Mouse (Mus musculus): ENCODE measurements around the gene Gm5737.

The Gm5737 gene

DNA sequence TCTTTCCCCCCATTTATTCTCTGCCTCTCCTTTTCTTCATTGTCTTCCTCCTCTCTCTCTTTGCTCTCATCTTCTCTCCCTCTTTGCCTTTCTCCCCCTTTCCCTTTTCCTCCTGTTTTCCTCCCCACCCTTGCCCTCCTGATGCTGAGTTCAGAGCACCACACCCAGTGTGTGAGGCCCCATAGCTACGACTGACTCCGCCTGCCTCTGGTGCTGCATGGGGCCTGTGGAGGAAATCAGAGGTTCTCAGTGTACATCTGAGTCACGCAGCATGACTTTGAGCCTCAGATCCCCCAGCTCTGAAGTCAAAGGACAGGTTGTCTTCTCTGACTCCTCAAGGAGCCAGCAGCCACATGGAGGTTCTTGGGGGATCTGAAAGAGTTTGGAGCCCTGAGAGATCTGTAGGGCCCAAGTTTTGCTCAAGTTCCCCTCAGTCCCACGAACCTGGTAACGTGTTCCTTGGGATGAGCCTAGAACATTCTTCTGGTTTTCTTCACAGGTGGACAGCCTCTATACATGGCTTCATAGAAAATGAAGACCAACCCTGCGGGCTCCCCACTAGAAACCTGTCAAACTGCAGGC lies at the start of gene Gm5737:
Gm5737 (plus strand) TSS at position 532 of the 582 bp plus-strand sequence.
- no peak for TF ChIP-seq GATA4 (IDR thresholded peaks at IDR 0.05; ENCODE audit: insufficient replicate concordance, low read length)

- TF ChIP-seq GATA4 (IDR thresholded peaks at IDR 0.05; ENCODE audit: insufficient replicate concordance, low read length) = no peak
Measured at GRCm38 (mm10) chr7:120767369-120767768, 44.8 kb upstream of the Gm5737 start.

- no peak for TF ChIP-seq GATA4 (IDR thresholded peaks at IDR 0.05; ENCODE audit: insufficient replicate concordance, low read length)
Measured at GRCm38 (mm10) chr7:120771389-120771788, 40.8 kb upstream of the Gm5737 start.

- no peak for TF ChIP-seq GATA4 (IDR thresholded peaks at IDR 0.05; ENCODE audit: insufficient replicate concordance, low read length)
Measured at GRCm38 (mm10) chr7:120778012-120778411, 34.2 kb upstream of the Gm5737 start.

- no peak for TF ChIP-seq GATA4 (IDR thresholded peaks at IDR 0.05; ENCODE audit: insufficient replicate concordance, low read length)
Measured at GRCm38 (mm10) chr7:120795544-120795943, 16.6 kb upstream of the Gm5737 start.

GRCm38 (mm10) chr7:120796369-120796768 lies 15.8 kb upstream of the Gm5737 start:
- TF ChIP-seq GATA4 (IDR thresholded peaks at IDR 0.05; ENCODE audit: insufficient replicate concordance, low read length) = no peak

DNA sequence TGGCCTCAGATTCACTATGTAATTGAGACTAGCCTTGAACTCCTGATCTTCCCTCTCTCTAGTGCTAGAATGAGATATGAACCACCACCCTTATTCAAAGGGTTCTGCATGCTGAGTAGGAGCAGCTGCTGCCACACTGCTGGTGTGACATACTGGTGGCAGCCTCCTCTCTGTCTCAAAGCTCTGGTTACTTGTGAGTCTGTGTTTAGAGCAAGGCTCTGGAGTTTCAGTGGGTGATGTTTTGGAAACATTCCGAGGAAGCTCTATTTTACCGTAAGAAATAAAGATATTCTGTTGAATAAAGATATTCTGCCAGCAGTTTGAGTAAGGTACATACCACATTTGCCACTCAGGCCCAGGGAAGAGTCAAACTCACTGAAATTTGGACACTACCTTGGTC lies 8.9 kb upstream of the Gm5737 start:
- TF ChIP-seq GATA4 (IDR thresholded peaks at IDR 0.05; ENCODE audit: insufficient replicate concordance, low read length) = no peak

DNA sequence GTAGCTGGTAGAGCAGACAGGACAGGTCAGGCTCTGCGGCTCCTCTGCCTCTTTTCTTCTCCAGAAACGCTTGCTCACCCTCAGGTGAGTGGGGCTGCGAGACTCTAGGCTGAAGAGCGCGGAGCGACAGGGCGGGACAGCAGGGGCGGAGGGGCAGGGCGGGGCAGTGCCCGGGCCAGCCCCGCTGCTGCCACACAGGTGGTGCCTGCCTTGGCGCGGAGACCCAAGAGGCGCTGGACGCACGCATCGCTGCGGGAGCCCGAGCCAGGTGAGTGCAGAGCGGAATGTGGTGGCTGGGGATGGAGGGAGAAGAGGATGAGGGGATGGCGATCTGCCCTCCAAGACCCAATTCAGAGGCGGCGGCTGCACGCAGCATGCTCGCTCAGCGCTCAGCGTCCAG lies 2.5 kb upstream of the Gm5737 start:
- no peak for TF ChIP-seq GATA4 (IDR thresholded peaks at IDR 0.05; ENCODE audit: insufficient replicate concordance, low read length)

DNA sequence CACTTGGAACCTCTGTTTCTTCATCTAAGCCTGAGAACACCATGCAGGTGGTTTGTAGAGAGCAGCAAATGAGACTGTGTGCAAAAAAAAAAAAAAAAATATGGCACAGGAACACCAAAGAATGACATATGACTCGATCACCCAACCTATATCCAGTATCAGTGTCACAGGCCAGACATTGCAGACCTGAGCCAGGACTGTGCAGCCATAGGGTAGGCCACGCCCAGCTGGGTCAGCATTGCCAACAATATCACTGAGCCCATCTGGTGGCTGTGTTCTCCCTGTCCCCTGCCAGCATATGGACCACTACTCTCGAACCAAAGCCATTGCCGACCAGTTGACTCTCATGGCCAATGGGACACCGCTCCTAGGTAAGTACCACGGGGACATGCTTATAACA lies 5.4 kb downstream of the Gm5737 start:
- TF ChIP-seq GATA4 (IDR thresholded peaks at IDR 0.05; ENCODE audit: insufficient replicate concordance, low read length) = no peak

DNA sequence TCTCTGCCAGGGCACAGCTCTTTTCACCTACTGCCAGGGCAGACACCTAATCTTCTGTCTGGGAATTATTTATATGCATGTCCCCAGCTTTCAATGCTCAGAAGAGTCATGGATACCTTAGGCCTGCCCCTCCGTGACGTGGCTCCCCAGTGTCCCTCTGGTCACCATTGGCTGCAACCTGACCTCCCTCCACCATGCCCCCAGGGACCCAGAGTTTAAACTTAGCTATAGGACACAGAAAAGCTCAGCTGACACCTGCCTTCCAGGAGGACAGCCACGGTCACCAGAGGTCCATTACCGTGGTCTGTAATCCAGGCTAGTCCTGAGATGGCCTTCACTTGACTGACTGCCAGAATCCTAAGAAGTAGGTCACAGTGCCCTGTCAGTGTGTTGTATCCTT lies 7.2 kb downstream of the Gm5737 start:
- TF ChIP-seq GATA4 (IDR thresholded peaks at IDR 0.05; ENCODE audit: insufficient replicate concordance, low read length) = no peak

DNA sequence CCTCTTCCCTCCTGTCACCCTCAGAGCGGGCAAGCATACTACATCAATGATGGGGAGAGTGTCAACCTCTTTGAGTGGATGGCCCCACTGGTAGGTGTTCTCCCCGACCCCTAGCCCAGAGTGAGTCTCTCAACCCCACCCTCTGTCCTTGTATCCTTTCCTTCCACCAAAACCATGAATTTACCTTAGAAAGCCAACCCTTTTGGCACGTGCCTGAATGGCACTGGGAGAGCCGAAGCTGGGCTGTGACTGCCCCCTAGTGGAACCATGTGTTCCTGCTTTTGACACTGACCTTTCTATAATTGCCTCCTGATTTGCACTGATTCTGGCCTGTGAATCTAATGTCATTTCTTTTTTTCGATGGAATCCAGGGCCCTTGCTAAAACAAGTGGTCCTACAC lies 11.1 kb downstream of the Gm5737 start:
- TF ChIP-seq GATA4 (IDR thresholded peaks at IDR 0.05; ENCODE audit: insufficient replicate concordance, low read length) = no peak

GRCm38 (mm10) chr7:120825097-120825496 lies 12.9 kb downstream of the Gm5737 start:
- TF ChIP-seq GATA4 (IDR thresholded peaks at IDR 0.05; ENCODE audit: insufficient replicate concordance, low read length) = no peak

- TF ChIP-seq GATA4 (IDR thresholded peaks at IDR 0.05; ENCODE audit: insufficient replicate concordance, low read length) = no peak
Measured at GRCm38 (mm10) chr7:120826408-120826807, 14.2 kb downstream of the Gm5737 start.

- TF ChIP-seq GATA4 (IDR thresholded peaks at IDR 0.05; ENCODE audit: insufficient replicate concordance, low read length) = peak; percentile 51; the same call in 1 of the 2 replicates
Measured at GRCm38 (mm10) chr7:120830431-120831381, 18.5 kb downstream of the Gm5737 start.

DNA sequence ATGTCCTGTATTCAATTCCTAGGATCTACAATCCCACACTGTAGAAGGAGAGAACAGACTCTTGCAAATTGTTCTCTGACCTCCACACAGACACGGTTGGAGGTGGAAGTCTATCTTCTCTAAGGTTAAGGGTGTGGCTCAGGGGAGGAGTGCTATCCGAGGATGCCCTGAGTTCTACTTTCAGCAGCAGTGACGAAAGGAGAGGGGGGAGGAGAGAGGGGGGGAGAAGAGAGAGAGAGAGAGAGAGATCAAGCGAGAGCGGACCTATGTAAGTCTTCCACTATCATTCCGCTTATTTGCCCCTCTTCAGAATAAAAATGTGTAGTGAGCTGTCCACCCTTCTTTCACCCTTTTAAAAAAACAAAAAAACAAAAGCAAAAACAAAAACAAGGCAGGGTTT lies 22.3 kb downstream of the Gm5737 start:
- TF ChIP-seq GATA4 (IDR thresholded peaks at IDR 0.05; ENCODE audit: insufficient replicate concordance, low read length) = no peak

GRCm38 (mm10) chr7:120834863-120835372 lies 22.8 kb downstream of the Gm5737 start:
- TF ChIP-seq GATA4 (IDR thresholded peaks at IDR 0.05; ENCODE audit: insufficient replicate concordance, low read length) = no peak
